Mouse (Mus musculus): ENCODE data around the gene Usp2. TPM values are rescaled to one million over a fixed set of nuclear protein-coding genes. Genes with fewer than 3 reads are reported as not detected.

Usp2 gene
- total RNA-seq, 2 experiments from 2014 or later: 96.7 to 121 TPM

- no peak for DNase-seq (ENCODE audit: low spot score in 2 of 2)
Measured at GRCm38 (mm10) chr9:44045158-44045883, 21.5 kb upstream of the Usp2 start.

GRCm38 (mm10) chr9:44045884-44046272, 20.9 kb upstream of the Usp2 start:
- no peak for DNase-seq (ENCODE audit: low spot score in 2 of 2)

GRCm38 (mm10) chr9:44046426-44046825, 20.4 kb upstream of the Usp2 start:
- DNase-seq (ENCODE audit: low spot score in 2 of 2): no peak

GRCm38 (mm10) chr9:44047071-44047470, 19.8 kb upstream of the Usp2 start:
- no peak for DNase-seq (ENCODE audit: low spot score in 2 of 2)

GRCm38 (mm10) chr9:44047571-44048490, 19.0 kb upstream of the Usp2 start:
- no peak for DNase-seq (ENCODE audit: low spot score in 2 of 2)

GRCm38 (mm10) chr9:44048541-44049380, 18.1 kb upstream of the Usp2 start:
- DNase-seq (ENCODE audit: low spot score in 2 of 2): no peak

- no peak for DNase-seq (ENCODE audit: low spot score in 2 of 2)
Measured at GRCm38 (mm10) chr9:44049381-44050165, 17.2 kb upstream of the Usp2 start.

- DNase-seq (ENCODE audit: low spot score in 2 of 2): no peak
Measured at GRCm38 (mm10) chr9:44052855-44053254, 14.0 kb upstream of the Usp2 start.

GRCm38 (mm10) chr9:44053936-44054335, 12.9 kb upstream of the Usp2 start:
- no peak for DNase-seq (ENCODE audit: low spot score in 2 of 2)

GRCm38 (mm10) chr9:44058606-44059005, 8.2 kb upstream of the Usp2 start:
- no peak for DNase-seq (ENCODE audit: low spot score in 2 of 2)

GRCm38 (mm10) chr9:44065177-44065576, 1.6 kb upstream of the Usp2 start:
- no peak for DNase-seq (ENCODE audit: low spot score in 2 of 2)

GRCm38 (mm10) chr9:44067241-44067959, 579 bp downstream of the Usp2 start:
- DNase-seq (ENCODE audit: low spot score in 2 of 2): no peak

GRCm38 (mm10) chr9:44067960-44068330, 1.1 kb downstream of the Usp2 start:
- no peak for DNase-seq (ENCODE audit: low spot score in 2 of 2)

- DNase-seq (ENCODE audit: low spot score in 2 of 2): no peak
Measured at GRCm38 (mm10) chr9:44069252-44069651, 2.4 kb downstream of the Usp2 start.

- no peak for DNase-seq (ENCODE audit: low spot score in 2 of 2)
Measured at GRCm38 (mm10) chr9:44070113-44070843, 3.5 kb downstream of the Usp2 start.

GRCm38 (mm10) chr9:44070844-44071231, 4.0 kb downstream of the Usp2 start:
- no peak for DNase-seq (ENCODE audit: low spot score in 2 of 2)

- DNase-seq (ENCODE audit: low spot score in 2 of 2): no peak
Measured at GRCm38 (mm10) chr9:44071914-44072598, 5.2 kb downstream of the Usp2 start.

- DNase-seq (ENCODE audit: low spot score in 2 of 2): no peak
Measured at GRCm38 (mm10) chr9:44072599-44072915, 5.7 kb downstream of the Usp2 start.

- DNase-seq (ENCODE audit: low spot score in 2 of 2): no peak
Measured at GRCm38 (mm10) chr9:44073115-44073514, 6.3 kb downstream of the Usp2 start.

All from gastrocnemius, postnatal 4 days (tissue).